Mouse (Mus musculus): Measurements from ENCODE around the gene Gramd1b.
A peak's percentile ranks its signal among the peaks of the same experiment; 100 is the strongest.

Gramd1b gene

GRCm38 (mm10) chr9:40422368-40423057 is 108.7 kb downstream of the Gramd1b start:
- no peak for DNase-seq

DNA sequence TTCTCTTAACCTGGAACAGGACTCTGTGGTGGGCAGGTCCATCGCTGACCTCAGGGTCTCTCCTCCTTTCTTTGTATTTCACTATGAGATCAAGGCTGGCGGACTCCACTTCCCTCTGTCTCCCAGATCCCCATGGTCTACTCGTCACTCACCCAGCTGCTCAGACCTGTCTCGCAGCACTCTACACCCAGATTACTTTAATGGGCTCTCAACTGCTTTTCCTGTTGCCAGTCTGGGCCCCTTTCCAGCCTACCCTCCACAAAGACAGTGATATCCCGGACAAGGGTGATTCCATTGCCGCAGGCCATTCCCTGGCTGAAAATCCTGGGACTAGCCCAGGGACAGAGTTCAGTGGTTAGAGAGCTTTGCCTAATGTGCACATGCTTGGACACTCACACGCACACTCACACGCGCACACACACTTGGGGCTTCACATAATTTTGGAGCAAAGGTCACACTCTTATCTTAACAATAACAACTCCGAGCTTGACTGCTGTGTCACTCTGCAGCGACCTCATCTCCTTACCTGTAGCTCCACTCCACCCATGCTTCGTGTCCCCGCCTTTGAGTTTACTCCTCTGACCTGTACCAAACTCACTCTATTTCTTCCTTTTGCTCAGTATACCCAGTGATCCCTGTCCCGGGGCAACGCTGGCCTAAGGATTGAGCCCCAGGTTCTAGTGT is 110.4 kb downstream of the Gramd1b start:
- DNase-seq = no peak

- no peak for DNase-seq
Observed at GRCm38 (mm10) chr9:40418803-40419202, 112.4 kb downstream of the Gramd1b start.

- DNase-seq = no peak
Observed at GRCm38 (mm10) chr9:40416150-40416549, 115.0 kb downstream of the Gramd1b start.

- DNase-seq = peak; percentile 63
Observed at GRCm38 (mm10) chr9:40414904-40415766, 116.0 kb downstream of the Gramd1b start.

GRCm38 (mm10) chr9:40414498-40414903 is 116.7 kb downstream of the Gramd1b start:
- DNase-seq = peak; percentile 84

DNA sequence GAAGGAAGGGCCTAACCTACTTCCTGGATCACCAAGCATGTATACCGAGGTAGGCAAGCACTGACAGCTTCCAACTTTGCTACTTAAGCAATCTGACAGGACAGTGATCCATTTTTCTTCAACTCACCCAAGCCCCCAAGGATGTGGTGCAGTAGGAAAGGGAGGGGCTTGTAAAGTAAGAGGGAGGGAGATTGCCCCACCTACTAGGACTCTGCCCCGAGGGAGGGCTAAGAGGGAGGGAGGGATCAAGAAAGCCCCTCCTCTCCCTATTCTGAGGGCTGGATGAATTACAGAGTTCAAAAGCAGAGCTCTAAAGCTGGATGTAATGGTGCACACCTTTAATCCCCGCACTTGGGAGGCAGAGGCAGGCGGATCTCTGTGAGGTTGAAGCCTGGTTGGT is 117.6 kb downstream of the Gramd1b start:
- no peak for DNase-seq

DNA sequence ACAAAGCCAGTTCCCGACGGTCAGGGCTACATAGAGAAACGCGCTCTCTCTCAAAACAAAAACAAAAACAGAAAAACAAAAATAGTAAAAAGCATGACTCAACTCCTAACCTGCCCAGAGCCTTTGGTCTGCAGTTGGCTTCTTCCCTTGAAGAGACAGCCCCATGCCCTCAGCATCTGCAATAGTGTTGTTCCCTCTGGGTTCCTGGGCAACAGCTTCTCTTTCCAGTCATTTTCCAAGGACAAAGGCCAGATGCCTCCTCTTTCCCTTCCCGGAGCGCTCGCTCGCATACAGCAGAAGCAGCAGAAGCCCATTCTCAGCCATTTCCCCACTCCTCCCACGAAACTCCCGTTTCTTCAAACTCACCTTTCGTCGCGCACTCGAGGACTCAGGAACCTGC is 118.3 kb downstream of the Gramd1b start:
- no peak for DNase-seq

GRCm38 (mm10) chr9:40412246-40412645 is 118.9 kb downstream of the Gramd1b start:
- no peak for DNase-seq

GRCm38 (mm10) chr9:40410895-40411294 is 120.3 kb downstream of the Gramd1b start:
- DNase-seq = no peak

GRCm38 (mm10) chr9:40409071-40409470 is 122.1 kb downstream of the Gramd1b start:
- DNase-seq = no peak

GRCm38 (mm10) chr9:40408415-40408814 is 122.8 kb downstream of the Gramd1b start:
- no peak for DNase-seq

GRCm38 (mm10) chr9:40407876-40408275 is 123.3 kb downstream of the Gramd1b start:
- DNase-seq = peak; percentile 59

GRCm38 (mm10) chr9:40405804-40406203 is 125.4 kb downstream of the Gramd1b start:
- no peak for DNase-seq

- peak; percentile 65 for DNase-seq
Observed at GRCm38 (mm10) chr9:40405263-40405662, 125.9 kb downstream of the Gramd1b start.

GRCm38 (mm10) chr9:40404637-40405036 is 126.5 kb downstream of the Gramd1b start:
- no peak for DNase-seq

- no peak for DNase-seq
Observed at GRCm38 (mm10) chr9:40403750-40404149, 127.4 kb downstream of the Gramd1b start.

GRCm38 (mm10) chr9:40401818-40402217 is 129.4 kb downstream of the Gramd1b start:
- DNase-seq = peak; percentile 39

DNA sequence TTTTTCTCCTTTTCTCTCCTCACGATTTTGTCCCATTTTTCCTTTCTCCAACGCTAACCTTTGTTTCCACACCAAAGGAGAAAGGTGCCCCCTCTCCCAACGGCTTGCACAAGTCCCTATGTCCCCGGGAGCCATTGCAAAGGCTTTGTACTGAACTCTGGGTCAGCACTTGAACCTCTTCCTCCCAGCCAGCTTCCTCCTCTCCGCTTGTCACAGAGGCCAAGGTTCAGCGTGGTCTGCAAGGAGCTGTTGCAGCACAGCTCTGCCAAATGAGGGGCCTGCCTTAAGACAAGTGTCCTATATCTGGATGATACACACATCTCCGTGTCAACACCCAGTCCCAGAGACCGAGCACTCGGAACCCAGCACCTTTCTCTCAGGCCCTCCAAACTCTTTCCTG is 130.3 kb downstream of the Gramd1b start:
- no peak for DNase-seq

DNA sequence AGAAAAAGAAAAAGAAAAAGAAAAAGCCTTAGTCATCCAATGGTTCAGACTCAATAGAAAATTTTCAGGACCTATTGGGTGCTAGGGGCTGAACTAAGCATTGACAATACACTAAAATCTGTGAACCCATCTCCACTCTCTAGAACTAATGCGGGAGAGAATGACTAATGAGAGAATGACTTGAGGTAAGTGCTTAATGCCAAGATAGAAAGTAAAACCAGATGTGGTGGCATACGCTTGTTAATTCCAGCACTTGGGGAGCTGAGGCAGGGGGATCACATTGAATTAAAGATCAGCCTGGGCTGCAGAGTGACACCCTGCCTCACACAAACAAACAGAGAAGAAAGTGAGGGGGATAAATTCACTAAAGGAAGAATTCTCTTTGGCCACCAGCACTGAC is 131.0 kb downstream of the Gramd1b start:
- DNase-seq = no peak

GRCm38 (mm10) chr9:40399359-40399932 is 131.7 kb downstream of the Gramd1b start:
- no peak for DNase-seq

DNA sequence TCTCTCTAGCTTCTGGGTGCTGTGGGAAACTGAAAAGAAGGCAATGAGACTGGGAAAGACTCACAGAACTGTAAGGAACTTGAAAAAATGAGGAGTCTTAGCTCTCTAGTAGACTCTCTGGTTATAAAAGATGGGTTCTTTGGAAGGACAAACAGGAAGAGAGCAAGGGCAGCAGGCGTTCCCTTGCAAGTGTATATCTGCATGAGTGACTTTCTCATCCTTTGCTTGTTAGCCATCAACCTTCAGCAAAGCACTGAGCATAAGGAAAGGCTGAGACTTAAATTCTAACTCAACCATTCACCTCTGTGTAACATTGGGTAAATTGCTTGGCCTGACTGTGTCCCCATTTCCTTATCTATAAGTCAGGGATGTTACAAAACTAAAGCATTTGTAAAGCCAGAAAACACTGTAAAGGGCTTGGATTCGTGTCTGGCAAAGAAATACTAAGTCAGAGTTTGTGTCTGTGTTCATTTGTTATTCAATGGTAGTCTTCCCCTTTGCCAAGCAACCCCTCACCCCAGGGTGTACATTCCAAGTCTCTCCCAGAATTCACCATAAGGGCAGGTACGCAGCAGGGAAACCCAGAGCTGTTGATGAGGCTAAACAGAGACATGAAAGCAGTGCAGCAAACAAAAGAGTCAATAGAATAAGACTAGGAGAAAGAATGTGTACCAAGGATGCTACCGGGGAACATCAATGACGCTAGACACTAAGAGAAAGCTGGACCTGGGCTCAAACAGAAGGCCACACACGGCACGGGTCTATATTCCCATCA is 133.5 kb downstream of the Gramd1b start:
- no peak for DNase-seq

Measured in kidney, postnatal 10 days (tissue).